Mouse (Mus musculus) embryonic facial prominence, embryonic 12.5 days (tissue): ENCODE data around the gene Sema3b. TPM values are rescaled to one million over a fixed set of nuclear protein-coding genes. Genes with fewer than 3 reads are reported as not detected.

Source experiments
- ATAC-seq: fragments of 200-750 bp; cut with Nextera tagmentation; 2 replicates; pipeline ENCODE4 v1.8.0; 2017; ENCODE audit not compliant: insufficient number of reproducible peaks, insufficient read depth, low FRiP score, low TSS enrichment
- H3K27ac ChIP-seq: fragments of 300-500 bp; sonication (generic); 2 replicates; pipeline ENCODE4 v1.5.1; 2016; ENCODE audit warnings: mild to moderate bottlenecking
- H3K27me3 ChIP-seq: fragments of 300-500 bp; sonication (generic); 2 replicates; pipeline ENCODE4 v1.6.1; 2016; ENCODE audit warnings: mild to moderate bottlenecking, moderate library complexity
- H3K36me3 ChIP-seq: fragments of 300-500 bp; sonication (generic); 2 replicates; pipeline ENCODE4 v1.6.1; 2016; ENCODE audit warnings: mild to moderate bottlenecking
- H3K4me1 ChIP-seq: fragments of 300-500 bp; sonication (generic); 2 replicates; pipeline ENCODE4 v1.6.1; 2016
- H3K4me2 ChIP-seq: fragments of 300-500 bp; sonication (generic); replicated peaks from 2 replicates; pipeline ENCODE4 v1.6.1; 2016; ENCODE audit warnings: mild to moderate bottlenecking, moderate library complexity
- H3K4me3 ChIP-seq: fragments of 300-500 bp; sonication (generic); 2 replicates; pipeline ENCODE4 v1.5.1; 2016; ENCODE audit warnings: mild to moderate bottlenecking
- H3K9ac ChIP-seq: fragments of 300-500 bp; sonication (generic); 2 replicates; pipeline ENCODE4 v1.6.1; 2016; ENCODE audit warnings: mild to moderate bottlenecking, moderate library complexity
- H3K9me3 ChIP-seq: fragments of 300-500 bp; sonication (generic); 2 replicates; pipeline ENCODE4 v1.6.1; 2016; ENCODE audit warnings: mild to moderate bottlenecking, moderate library complexity
- WGBS: fragments of 180-500 bp; shearing (Covaris S2); methylation state at CpG from one replicate; pipeline ENCODE4 v1.1.7; 2016; 5-methylcytosine and 5-hydroxymethylcytosine counted together
- polyA plus RNA-seq: library from polyadenylated mRNA; unstranded; fragments of >200 nt; fragmentation: Nextera tagmentation; extraction: Ambion mirVana; gene quantifications from 2 replicates; pipeline ENCODE4 v1.2.1, GENCODE M21; 2016

Sema3b gene
- polyA plus RNA-seq, 1 experiment from 2014 or later = 6.9 TPM

DNA sequence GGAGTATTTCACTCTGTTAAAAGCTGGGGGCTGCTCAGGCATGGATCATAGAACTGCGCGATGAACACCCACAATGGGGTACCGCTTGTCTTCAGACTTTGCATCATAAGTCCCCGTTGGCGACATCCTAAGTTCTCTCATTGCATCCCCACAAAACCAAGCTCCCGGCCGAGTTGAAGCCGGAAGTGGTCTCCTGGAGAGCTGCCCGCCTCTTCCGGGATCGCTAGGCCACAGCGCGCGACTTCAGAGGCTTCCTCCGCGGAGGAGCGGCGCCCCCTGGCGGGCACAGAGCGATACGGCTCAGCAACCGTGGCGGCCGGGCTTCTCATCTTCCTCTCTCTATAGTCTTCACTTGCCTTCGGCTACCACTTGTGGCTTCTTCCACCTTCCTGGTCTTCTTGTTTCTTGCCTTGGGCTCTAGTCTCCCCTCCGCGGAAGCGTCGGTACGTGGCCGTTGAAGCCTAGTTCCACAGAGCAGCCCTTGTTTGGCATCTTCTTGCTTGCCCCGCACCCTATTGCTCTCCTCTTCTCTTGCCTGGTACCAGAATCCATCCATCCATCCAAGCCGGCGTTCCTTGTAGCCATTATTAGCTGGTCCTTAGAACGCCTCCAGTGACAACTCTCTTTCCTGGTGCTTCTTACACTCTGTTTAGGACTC is 35.6 kb upstream of the Sema3b start:
- ATAC-seq = peak; percentile 59; the same call in 1 of the 2 replicates
- peak overlapping the region; percentile 36 for H3K4me3 ChIP-seq
- no peaks in the 10 kb centered on the region for H3K9me3 ChIP-seq
- peaks cover 5% of the 10 kb centered on the region for H3K4me1 ChIP-seq
- no peaks in the 10 kb centered on the region for H3K36me3 ChIP-seq
- WGBS = 5% methylated on average over 35 of the region's 35 CpGs
- H3K9ac ChIP-seq = peak overlapping the region; percentile 53
- H3K27ac ChIP-seq = peak overlapping the region; percentile 64
- H3K27me3 ChIP-seq = no peaks in the 10 kb centered on the region
- peak overlapping the region; percentile 56 for H3K4me2 ChIP-seq

DNA sequence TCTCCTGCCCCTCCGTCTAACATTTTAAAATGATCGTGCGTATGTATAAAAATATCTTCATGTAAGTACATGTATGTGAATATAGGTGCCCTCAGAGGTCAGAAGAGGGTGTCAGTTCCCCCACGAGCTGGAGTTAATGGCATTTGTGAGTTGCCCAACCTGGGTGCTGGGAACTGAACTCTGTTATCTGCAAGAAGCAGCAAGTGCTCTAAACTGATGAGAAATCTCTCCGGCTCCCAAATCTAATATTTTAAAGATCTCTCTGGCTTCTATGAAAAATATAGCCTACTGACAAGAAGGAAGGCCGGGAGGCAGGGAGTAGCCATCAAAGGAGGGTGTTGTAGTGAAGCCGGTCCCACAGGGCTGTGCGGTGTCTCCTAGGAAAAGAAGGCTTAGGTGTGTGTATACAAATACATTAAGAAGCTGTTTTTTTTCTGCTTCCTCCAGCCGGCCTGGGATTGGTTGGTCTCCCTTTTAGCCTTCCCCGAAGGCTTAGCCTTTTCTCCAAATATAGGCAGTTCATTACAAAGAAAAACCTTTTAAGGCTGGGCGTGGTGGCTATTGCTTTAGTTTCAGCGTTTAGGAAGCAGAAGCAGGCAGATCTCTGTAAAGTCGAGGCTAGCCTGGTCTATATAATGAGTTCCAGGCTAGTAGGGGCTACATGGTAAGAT is 34.6 kb upstream of the Sema3b start:
- peaks cover 5% of the 10 kb centered on the region for H3K4me1 ChIP-seq
- no peak overlapping the region for H3K4me3 ChIP-seq
- WGBS = 95% methylated on average over 13 of the region's 13 CpGs
- peak overlapping the region; percentile 56 for H3K4me2 ChIP-seq
- H3K27ac ChIP-seq = no peak overlapping the region
- H3K27me3 ChIP-seq = no peaks in the 10 kb centered on the region
- no peaks in the 10 kb centered on the region for H3K9me3 ChIP-seq
- H3K9ac ChIP-seq = no peak overlapping the region
- ATAC-seq = no peak
- H3K36me3 ChIP-seq = no peaks in the 10 kb centered on the region

- no peaks in the 10 kb centered on the region for H3K36me3 ChIP-seq
- no peak overlapping the region for H3K9ac ChIP-seq
- ATAC-seq = no peak
- H3K27me3 ChIP-seq = no peaks in the 10 kb centered on the region
- H3K4me2 ChIP-seq = no peak overlapping the region
- H3K9me3 ChIP-seq = no peaks in the 10 kb centered on the region
- no peak overlapping the region for H3K4me3 ChIP-seq
- H3K4me1 ChIP-seq = peaks cover 15% of the 10 kb centered on the region
- no peak overlapping the region for H3K27ac ChIP-seq
- WGBS = 44% methylated on average over 8 of the region's 8 CpGs
Observed at GRCm38 (mm10) chr9:107641666-107642065, 32.6 kb upstream of the Sema3b start.

GRCm38 (mm10) chr9:107640257-107640772 is 31.3 kb upstream of the Sema3b start:
- no peaks in the 10 kb centered on the region for H3K9me3 ChIP-seq
- no peak overlapping the region for H3K9ac ChIP-seq
- no peaks in the 10 kb centered on the region for H3K36me3 ChIP-seq
- WGBS = 34% methylated on average over 8 of the region's 8 CpGs
- H3K4me1 ChIP-seq = peaks cover 25% of the 10 kb centered on the region
- H3K4me3 ChIP-seq = no peak overlapping the region
- ATAC-seq = no peak
- no peak overlapping the region for H3K27ac ChIP-seq
- no peaks in the 10 kb centered on the region for H3K27me3 ChIP-seq
- H3K4me2 ChIP-seq = no peak overlapping the region

DNA sequence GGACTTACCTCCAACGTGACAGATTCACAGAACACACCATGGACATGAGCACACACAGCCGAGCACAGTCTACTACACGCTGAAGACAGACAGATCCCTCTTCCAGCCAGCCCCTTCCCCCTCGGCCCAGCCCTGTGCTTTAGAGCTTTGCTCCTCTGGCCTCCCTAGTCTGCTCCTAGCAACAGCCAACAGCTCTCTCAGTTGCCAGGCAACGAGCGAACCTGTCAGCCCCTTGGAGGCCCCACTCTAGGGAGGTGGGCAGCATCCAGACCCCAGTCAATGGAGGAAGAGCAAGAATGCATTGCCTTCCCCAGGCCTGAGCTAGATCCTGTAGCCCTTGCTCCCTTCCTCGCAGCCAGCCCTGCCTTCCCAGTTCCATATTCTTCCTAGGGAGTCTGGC is 28.0 kb upstream of the Sema3b start:
- ATAC-seq = no peak
- Histone ChIP-seq H3K36me3 (no peaks in the 10 kb centered on the region), H3K4me2 (no peak overlapping the region), H3K4me3 (no peak overlapping the region), H3K9ac (no peak overlapping the region), H3K27ac (peak overlapping the region; percentile 52; the same call in 1 of the 2 replicates), H3K4me1 (peaks cover 40% of the 10 kb centered on the region), H3K9me3 (no peaks in the 10 kb centered on the region), H3K27me3 (no peaks in the 10 kb centered on the region)
- 35% methylated on average over 7 of the region's 7 CpGs for WGBS

- peak within 1 kb of the TSS; percentile 90 for H3K27ac ChIP-seq
- peaks cover 56% of the 10 kb centered on the region for H3K4me1 ChIP-seq
- no peaks in the 10 kb centered on the region for H3K36me3 ChIP-seq
- no peaks in the 10 kb centered on the region for H3K27me3 ChIP-seq
- peak within 1 kb of the TSS; percentile 95 for H3K4me2 ChIP-seq
- WGBS = 3% methylated on average over 38 of the region's 38 CpGs
- H3K9me3 ChIP-seq = no peaks in the 10 kb centered on the region
- peak; percentile 93 for ATAC-seq
- peak within 1 kb of the TSS; percentile 94 for H3K9ac ChIP-seq
- H3K4me3 ChIP-seq = peak within 1 kb of the TSS; percentile 81
Observed at GRCm38 (mm10) chr9:107635279-107636028, 26.4 kb upstream of the Sema3b start, which contains the start of gene Gnai2. Gnai2 (minus strand) TSS chr9:107635367.

- Histone ChIP-seq H3K27ac (peak overlapping the region; percentile 90), H3K27me3 (no peaks in the 10 kb centered on the region), H3K4me3 (peak overlapping the region; percentile 81), H3K9ac (peak overlapping the region; percentile 94), H3K4me1 (peaks cover 64% of the 10 kb centered on the region), H3K4me2 (peak overlapping the region; percentile 95), H3K9me3 (no peaks in the 10 kb centered on the region), H3K36me3 (no peaks in the 10 kb centered on the region)
- no peak for ATAC-seq
- 2% methylated on average over 35 of the region's 35 CpGs for WGBS
Observed at GRCm38 (mm10) chr9:107634406-107635278, 25.6 kb upstream of the Sema3b start.

DNA sequence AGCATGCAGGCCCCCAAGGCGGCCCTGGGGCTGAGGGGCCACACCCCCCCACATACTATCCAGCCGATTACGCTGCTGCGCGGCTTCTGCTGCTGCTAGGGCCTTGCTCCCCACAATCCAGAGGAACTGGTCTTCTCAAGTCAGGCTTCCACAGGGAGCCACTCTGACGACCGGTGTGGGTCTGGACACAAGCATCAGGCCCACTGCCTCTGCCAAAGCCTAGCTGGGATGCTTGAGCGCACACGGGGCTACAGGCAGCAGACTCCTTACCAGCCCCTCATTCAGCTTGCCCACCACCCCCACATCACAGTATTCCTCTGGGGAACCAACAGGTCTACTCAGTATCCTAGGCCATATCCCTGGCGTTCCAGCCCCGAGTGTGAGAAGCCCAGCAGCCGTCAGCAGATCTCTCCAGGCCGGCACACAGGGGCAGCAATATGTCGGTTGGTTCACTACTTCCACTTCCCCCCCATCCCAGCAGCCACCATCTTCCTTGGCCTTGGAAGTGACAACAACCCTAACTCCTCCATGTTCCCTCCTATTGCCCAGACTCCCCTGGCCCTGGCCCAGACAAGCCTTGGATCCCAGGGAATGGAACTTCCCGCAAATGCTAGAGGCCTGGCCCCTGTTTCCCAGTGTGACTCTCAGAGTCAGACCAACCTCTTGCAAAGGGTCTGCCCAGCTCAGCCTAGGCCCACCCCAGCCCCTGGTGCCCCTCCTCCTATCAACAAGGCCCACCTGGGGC is 24.8 kb upstream of the Sema3b start:
- H3K9me3 ChIP-seq = no peaks in the 10 kb centered on the region
- peaks cover 72% of the 10 kb centered on the region for H3K4me1 ChIP-seq
- 2% methylated on average over 15 of the region's 15 CpGs for WGBS
- H3K4me3 ChIP-seq = peak overlapping the region; percentile 81
- peaks cover 3% of the 10 kb centered on the region; the same call in 1 of the 2 replicates for H3K36me3 ChIP-seq
- no peak for ATAC-seq
- peak overlapping the region; percentile 94 for H3K9ac ChIP-seq
- H3K4me2 ChIP-seq = peak overlapping the region; percentile 95
- H3K27me3 ChIP-seq = no peaks in the 10 kb centered on the region
- H3K27ac ChIP-seq = peak overlapping the region; percentile 90

- Histone ChIP-seq H3K4me3 (peak overlapping the region; percentile 81), H3K9me3 (no peaks in the 10 kb centered on the region), H3K4me2 (peak overlapping the region; percentile 95), H3K9ac (peak overlapping the region; percentile 94), H3K4me1 (peaks cover 79% of the 10 kb centered on the region), H3K36me3 (peaks cover 7% of the 10 kb centered on the region; the same call in 1 of the 2 replicates), H3K27ac (peak overlapping the region; percentile 90), H3K27me3 (no peaks in the 10 kb centered on the region)
- 2% methylated on average over 31 of the region's 33 CpGs for WGBS
- no peak for ATAC-seq
Observed at GRCm38 (mm10) chr9:107633091-107633660, 24.1 kb upstream of the Sema3b start.

GRCm38 (mm10) chr9:107632478-107632877 is 23.4 kb upstream of the Sema3b start:
- Histone ChIP-seq H3K27ac (peak overlapping the region; percentile 90), H3K4me2 (peak overlapping the region; percentile 95), H3K27me3 (no peaks in the 10 kb centered on the region), H3K4me1 (peaks cover 84% of the 10 kb centered on the region), H3K9ac (peak overlapping the region; percentile 94), H3K36me3 (peaks cover 7% of the 10 kb centered on the region; the same call in 1 of the 2 replicates), H3K4me3 (peak overlapping the region; percentile 81), H3K9me3 (no peaks in the 10 kb centered on the region)
- 66% methylated on average over 6 of the region's 6 CpGs for WGBS
- no peak for ATAC-seq
